Mouse (Mus musculus): ENCODE results near the gene Dcaf12l1. TPM values are rescaled to one million over a fixed set of nuclear protein-coding genes. Genes with fewer than 3 reads are reported as not detected.
"Not testable (repeated sequence)": the region's sequence is repeated elsewhere in the genome, so short reads cannot be mapped to it uniquely, and the experiment has no call there.

Gene Dcaf12l1
- 26.2 and 30.0 TPM in 2 replicates for total RNA-seq (2014; rRNA removed)
- 14.1 and 15.0 TPM in 2 replicates for polyA plus RNA-seq (2015; fragmentation: Nextera tagmentation; extraction: Ambion mirVana)

DNA sequence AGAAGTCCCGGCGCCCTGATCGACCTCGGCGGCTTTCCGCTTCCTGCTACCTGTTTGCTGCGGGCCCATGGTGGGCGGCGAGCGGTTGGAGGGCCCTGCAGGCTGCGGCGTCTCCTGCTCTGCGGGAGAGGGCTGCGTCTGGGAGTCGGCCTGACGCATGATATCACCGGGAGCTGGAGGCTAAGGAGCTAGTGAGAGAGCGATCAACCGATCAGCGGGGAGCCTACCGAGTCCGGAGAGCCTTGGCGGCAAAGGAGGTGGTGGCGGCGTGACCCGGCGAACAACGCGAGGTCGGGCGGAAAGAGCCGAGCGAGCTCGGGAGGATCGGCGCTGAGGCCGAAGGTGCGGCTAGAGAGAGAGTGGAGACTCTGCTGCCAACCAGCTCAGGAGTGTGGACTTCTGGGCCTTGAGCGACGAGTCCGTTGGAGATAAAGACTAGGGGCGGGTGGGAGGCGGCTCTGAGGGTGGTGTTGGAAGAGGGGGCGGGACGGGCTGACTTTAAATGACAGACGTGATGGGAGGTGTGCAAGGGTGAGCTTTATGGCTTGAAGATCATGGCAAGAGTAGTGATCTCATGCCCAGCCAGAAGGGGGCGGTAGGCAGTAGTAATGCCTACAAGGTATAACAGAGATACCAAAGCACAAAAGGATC, at the start of gene Dcaf12l1:
TSS of gene Dcaf12l1 (minus strand) at position 437 of the 651 bp plus-strand sequence.
- no peaks in the 10 kb centered on the region for H3K9me3 ChIP-seq (ENCODE audit: low read length)
- H3K27me3 ChIP-seq (ENCODE audit: insufficient read depth, low read length), result no peaks in the 10 kb centered on the region
- H3K4me3 ChIP-seq (ENCODE audit: low read length), result peak within 1 kb of the TSS; percentile 49
- peak; percentile 94 for ATAC-seq
- peak; percentile 71 for DNase-seq (ENCODE audit: low spot score)
- TF ChIP-seq CTCF (IDR thresholded peaks at IDR 0.05; ENCODE audit: low read depth), result peak; percentile 52
- H3K9ac ChIP-seq (replicated peaks; ENCODE audit: low read length), result peak within 1 kb of the TSS; percentile 56
- peak within 1 kb of the TSS; percentile 51; the same call in 1 of the 2 replicates for H3K27ac ChIP-seq
- peak within 1 kb of the TSS; percentile 62 for H3K4me2 ChIP-seq (ENCODE audit: low read depth, low read length)
- WGBS, result 28% methylated on average over 47 of the region's 47 CpGs
- H3K36me3 ChIP-seq (ENCODE audit: insufficient read depth, low read length), result no peaks in the 10 kb centered on the region
- H3K4me1 ChIP-seq (ENCODE audit: insufficient read depth, low read length), result no peaks in the 10 kb centered on the region

DNA sequence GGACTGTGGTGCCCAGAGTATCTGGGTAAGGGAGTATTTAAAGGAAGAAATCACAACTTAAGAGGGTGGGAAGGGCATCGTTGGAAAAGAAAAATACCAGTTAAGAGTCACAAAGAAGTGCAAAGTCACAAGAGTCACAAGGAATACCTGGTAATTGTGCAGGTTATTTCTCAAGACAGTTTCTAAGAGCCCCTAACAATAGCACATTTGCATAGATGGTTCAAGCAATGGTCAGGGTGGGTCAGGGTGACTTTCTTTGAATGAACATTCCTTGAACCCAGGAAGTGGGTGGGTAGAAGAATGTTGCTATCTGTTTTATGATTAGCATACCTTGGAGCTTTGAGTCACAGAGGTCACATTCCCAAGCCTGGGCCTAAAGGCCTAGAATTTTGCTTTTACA, 19.4 kb upstream of the Dcaf12l1 start:
- not testable (repeated sequence) for H3K4me2 ChIP-seq (ENCODE audit: low read depth, low read length); H3K4me3 ChIP-seq (ENCODE audit: low read length); H3K27ac ChIP-seq; H3K9me3 ChIP-seq (ENCODE audit: low read length); H3K36me3 ChIP-seq (ENCODE audit: insufficient read depth, low read length); DNase-seq (ENCODE audit: low spot score); H3K4me1 ChIP-seq (ENCODE audit: insufficient read depth, low read length); H3K9ac ChIP-seq (replicated peaks; ENCODE audit: low read length); H3K27me3 ChIP-seq (ENCODE audit: insufficient read depth, low read length); ATAC-seq
- 57% methylated on average over 1 of the region's 1 CpGs for WGBS

DNA sequence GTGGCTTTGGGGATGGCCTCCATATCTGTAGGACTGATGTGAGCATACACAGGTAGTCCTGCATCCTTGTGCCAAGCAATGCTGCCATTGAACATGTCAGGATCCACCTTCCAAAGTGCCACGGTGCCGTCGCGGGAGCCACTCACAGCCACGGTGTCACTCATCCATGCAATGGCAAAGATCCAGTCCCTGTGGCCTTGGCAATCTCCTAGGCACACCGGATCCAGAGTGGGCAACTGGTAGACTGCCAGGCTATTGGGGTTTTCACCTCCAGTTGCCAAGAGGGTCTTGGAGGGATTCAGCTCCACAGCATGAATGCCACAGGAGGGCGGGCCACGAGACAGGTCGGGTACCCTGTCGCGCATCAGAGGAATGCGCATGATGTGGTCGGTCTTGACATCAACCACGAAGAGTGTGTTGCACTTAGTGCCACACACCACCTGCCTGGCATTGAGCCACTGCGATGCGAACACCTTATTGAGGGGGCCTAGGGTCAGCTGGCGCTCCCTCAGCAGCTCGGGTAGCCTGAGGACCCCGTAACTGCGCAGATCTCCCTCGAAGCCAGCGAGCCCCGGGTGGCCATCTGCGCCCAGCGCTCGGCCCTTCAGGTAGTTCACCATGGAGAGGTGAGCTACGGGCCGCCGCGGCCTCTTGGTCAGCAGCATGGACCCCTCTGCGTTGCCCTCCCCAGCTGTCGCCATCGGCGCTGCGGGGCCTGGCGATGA, 799 bp downstream of the Dcaf12l1 start:
- H3K27ac ChIP-seq, result peak overlapping the region; percentile 51; the same call in 1 of the 2 replicates
- H3K4me2 ChIP-seq (ENCODE audit: low read depth, low read length), result peak overlapping the region; percentile 62
- H3K36me3 ChIP-seq (ENCODE audit: insufficient read depth, low read length), result no peaks in the 10 kb centered on the region
- ATAC-seq (peak; percentile 70), DNase-seq (ENCODE audit: low spot score) (peak; percentile 1)
- peak overlapping the region; percentile 56 for H3K9ac ChIP-seq (replicated peaks; ENCODE audit: low read length)
- WGBS, result 46% methylated on average over 36 of the region's 36 CpGs
- peak overlapping the region; percentile 49 for H3K4me3 ChIP-seq (ENCODE audit: low read length)
- no peak for TF ChIP-seq CTCF (IDR thresholded peaks at IDR 0.05; ENCODE audit: low read depth)
- no peaks in the 10 kb centered on the region for H3K27me3 ChIP-seq (ENCODE audit: insufficient read depth, low read length)
- H3K9me3 ChIP-seq (ENCODE audit: low read length), result no peaks in the 10 kb centered on the region
- H3K4me1 ChIP-seq (ENCODE audit: insufficient read depth, low read length), result no peaks in the 10 kb centered on the region
